Mouse (Mus musculus): Measurements from ENCODE around the gene Susd6.

DNA sequence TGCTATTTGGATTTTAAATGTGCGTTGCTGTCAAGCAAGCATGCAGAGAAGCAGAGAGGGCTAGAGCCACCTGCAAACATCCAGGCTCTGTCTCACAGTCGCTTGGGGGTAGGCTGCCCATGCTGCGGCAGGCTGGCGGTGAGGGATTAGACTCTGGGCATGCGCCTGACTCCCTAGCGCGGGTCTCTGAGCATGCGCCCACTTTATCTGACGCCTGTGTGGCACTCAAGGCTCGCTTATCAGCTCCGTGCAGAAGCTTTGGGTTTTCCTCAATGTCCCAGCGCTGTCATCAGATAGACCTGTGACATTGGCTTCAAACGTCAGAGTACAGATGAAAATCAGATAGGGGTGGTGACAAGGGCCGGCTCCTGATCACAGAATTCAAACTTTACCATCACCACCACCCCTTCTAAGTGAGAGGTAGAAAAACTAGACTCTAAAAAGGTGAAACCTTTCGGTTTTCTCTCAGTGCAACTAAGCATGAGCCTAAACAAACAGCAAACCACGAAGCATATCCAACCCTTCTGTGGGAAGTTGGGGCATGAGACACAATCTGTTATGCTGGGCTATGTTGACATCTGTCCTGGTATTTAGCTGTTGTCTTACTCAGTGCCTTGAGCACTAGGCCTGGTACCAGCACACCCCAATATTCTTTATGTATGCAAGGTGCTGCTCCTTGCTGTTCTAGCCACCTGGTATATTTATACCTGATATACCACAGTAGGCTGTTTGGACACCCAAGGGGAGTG, 11.9 kb upstream of the Susd6 start:
- peak; percentile 20; the same call in 1 of the 2 replicates for TF ChIP-seq CTCF (IDR thresholded peaks at IDR 0.05; ENCODE audit: low read depth)
- TF ChIP-seq EP300 (IDR thresholded peaks at IDR 0.05; ENCODE audit: low read depth): peak; percentile 97

Data from liver, embryonic 14.5 days (tissue).